Mouse (Mus musculus) embryo, embryonic 10 days (tissue): Measurements from ENCODE around the gene Cpne6.
A peak's percentile ranks its signal among the peaks of the same experiment; 100 is the strongest.

Source experiments
- DNase-seq: peaks from one replicate; pipeline ENCODE4 v3.0.0-alpha.2; 2015; ENCODE audit warnings: low spot score

Cpne6 gene

GRCm38 (mm10) chr14:55510125-55510731 lies at the start of gene Cpne6:
TSS of gene Cpne6 (plus strand) at chr14:55510445.
- DNase-seq: no peak

GRCm38 (mm10) chr14:55461757-55462156 lies 48.5 kb upstream of the Cpne6 start:
- DNase-seq: no peak

- DNase-seq: no peak
Measured at GRCm38 (mm10) chr14:55466481-55466880, 43.8 kb upstream of the Cpne6 start.

GRCm38 (mm10) chr14:55467108-55467507 lies 43.1 kb upstream of the Cpne6 start:
- no peak for DNase-seq

- DNase-seq: no peak
Measured at GRCm38 (mm10) chr14:55468301-55468741, 41.9 kb upstream of the Cpne6 start.

GRCm38 (mm10) chr14:55469041-55469440 lies 41.2 kb upstream of the Cpne6 start:
- DNase-seq: no peak

- DNase-seq: no peak
Measured at GRCm38 (mm10) chr14:55469821-55470220, 40.4 kb upstream of the Cpne6 start.

- DNase-seq: peak; percentile 33
Measured at GRCm38 (mm10) chr14:55470806-55471205, 39.4 kb upstream of the Cpne6 start.

- DNase-seq: no peak
Measured at GRCm38 (mm10) chr14:55475654-55476053, 34.6 kb upstream of the Cpne6 start.

- DNase-seq: no peak
Measured at GRCm38 (mm10) chr14:55477421-55477820, 32.8 kb upstream of the Cpne6 start.

GRCm38 (mm10) chr14:55477829-55478228 lies 32.4 kb upstream of the Cpne6 start:
- no peak for DNase-seq

- peak; percentile 89 for DNase-seq
Measured at GRCm38 (mm10) chr14:55478651-55479599, 31.3 kb upstream of the Cpne6 start, which contains the start of gene Dhrs4. TSS of gene Dhrs4 (plus strand) at chr14:55478758.

- DNase-seq: no peak
Measured at GRCm38 (mm10) chr14:55479629-55480028, 30.6 kb upstream of the Cpne6 start.

GRCm38 (mm10) chr14:55484430-55485085 lies 25.7 kb upstream of the Cpne6 start:
- DNase-seq: no peak

- no peak for DNase-seq
Measured at GRCm38 (mm10) chr14:55486836-55487235, 23.4 kb upstream of the Cpne6 start.

- DNase-seq: peak; percentile 74
Measured at GRCm38 (mm10) chr14:55490361-55491201, 19.7 kb upstream of the Cpne6 start, which contains the start of gene Carmil3. TSS of gene Carmil3 (plus strand) at chr14:55490651.

GRCm38 (mm10) chr14:55491291-55491833 lies 18.9 kb upstream of the Cpne6 start:
- peak; percentile 79 for DNase-seq

- DNase-seq: no peak
Measured at GRCm38 (mm10) chr14:55492103-55492502, 18.1 kb upstream of the Cpne6 start.

- DNase-seq: no peak
Measured at GRCm38 (mm10) chr14:55495509-55496240, 14.6 kb upstream of the Cpne6 start.

- no peak for DNase-seq
Measured at GRCm38 (mm10) chr14:55496761-55497448, 13.3 kb upstream of the Cpne6 start.
